Mouse (Mus musculus): ENCODE results near the gene Ak5.

DNA sequence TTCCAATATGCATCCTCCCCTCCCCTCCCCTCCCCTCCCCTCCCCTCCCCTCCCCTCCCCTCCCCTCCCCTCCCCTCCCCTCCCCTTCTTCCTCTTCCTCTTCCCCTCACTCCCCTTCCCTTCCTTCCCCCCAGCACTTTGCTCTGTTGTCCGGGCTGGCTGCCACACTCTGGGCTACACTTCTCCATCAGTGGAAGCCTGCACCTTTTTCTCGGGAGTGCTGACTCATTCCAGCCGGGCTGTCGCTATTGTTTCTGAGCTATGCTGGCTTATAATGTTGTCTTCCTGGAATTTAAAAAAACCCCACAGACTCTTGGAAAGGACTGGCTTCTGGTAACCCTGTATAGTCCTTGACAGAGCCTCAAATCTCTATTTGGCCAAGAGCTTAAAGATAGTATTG, 111.7 kb downstream of the Ak5 start:
- no peak for TF ChIP-seq CTCF (conservative IDR thresholded peaks at IDR 0.05; ENCODE audit: low read length)
- no peak for TF ChIP-seq POU5F1 (IDR thresholded peaks at IDR 0.05; ENCODE audit: borderline replicate concordance, low read length)
- TF ChIP-seq NANOG (IDR thresholded peaks at IDR 0.05; ENCODE audit: borderline replicate concordance, low read length) = no peak
